Mouse (Mus musculus) layer of hippocampus, adult 8-10 months (tissue): ENCODE data around the gene Ccnyl1. TPM values are rescaled to one million over a fixed set of nuclear protein-coding genes. Genes with fewer than 3 reads are reported as not detected.
"Not testable (repeated sequence)": the region's sequence is repeated elsewhere in the genome, so short reads cannot be mapped to it uniquely, and the experiment has no call there.

ENCODE experiments used
- DNase-seq, 2 experiments: peaks; one replicate each; pipeline ENCODE4 v3.0.0; 2022; ENCODE audit warnings: low spot score in 2 of 2
- total RNA-seq, 4 experiments: library from RNA; stranded (reverse); gene quantifications; 2 replicates each; pipeline ENCODE4 v1.2.4; 2022

Gene Ccnyl1
- 10 to 100 TPM; 10.4 to 12.9 (median 12.0) TPM for total RNA-seq

- peak; percentile 98 to 99 for DNase-seq
Measured at GRCm38 (mm10) chr1:64690213-64691013, at the start of gene Ccnyl1. Ccnyl1 (plus strand) TSS chr1:64690455.

GRCm38 (mm10) chr1:64641069-64641468 is 49.2 kb upstream of the Ccnyl1 start:
- DNase-seq = no peak

- not testable (repeated sequence) for DNase-seq
Measured at GRCm38 (mm10) chr1:64642541-64642940, 47.7 kb upstream of the Ccnyl1 start.

- DNase-seq = no peak
Measured at GRCm38 (mm10) chr1:64644513-64644912, 45.7 kb upstream of the Ccnyl1 start.

GRCm38 (mm10) chr1:64649362-64650124 is 40.7 kb upstream of the Ccnyl1 start:
- DNase-seq = no peak

- no peak for DNase-seq
Measured at GRCm38 (mm10) chr1:64653701-64654100, 36.6 kb upstream of the Ccnyl1 start.

- DNase-seq = no peak
Measured at GRCm38 (mm10) chr1:64655415-64655814, 34.8 kb upstream of the Ccnyl1 start.

GRCm38 (mm10) chr1:64656423-64657129 is 33.7 kb upstream of the Ccnyl1 start:
- DNase-seq = no peak

- no peak for DNase-seq
Measured at GRCm38 (mm10) chr1:64658876-64659275, 31.4 kb upstream of the Ccnyl1 start.

- no peak for DNase-seq
Measured at GRCm38 (mm10) chr1:64667111-64667633, 23.1 kb upstream of the Ccnyl1 start.

GRCm38 (mm10) chr1:64669451-64669850 is 20.8 kb upstream of the Ccnyl1 start:
- DNase-seq = no peak

GRCm38 (mm10) chr1:64673931-64674330 is 16.3 kb upstream of the Ccnyl1 start:
- DNase-seq = no peak

GRCm38 (mm10) chr1:64676060-64676839 is 14.0 kb upstream of the Ccnyl1 start:
- DNase-seq = no peak

GRCm38 (mm10) chr1:64681499-64681898 is 8.8 kb upstream of the Ccnyl1 start:
- DNase-seq = no peak

- DNase-seq = no peak
Measured at GRCm38 (mm10) chr1:64683039-64683438, 7.2 kb upstream of the Ccnyl1 start.

- DNase-seq = no peak
Measured at GRCm38 (mm10) chr1:64684440-64684839, 5.8 kb upstream of the Ccnyl1 start.

- no peak for DNase-seq
Measured at GRCm38 (mm10) chr1:64688046-64688445, 2.2 kb upstream of the Ccnyl1 start.

GRCm38 (mm10) chr1:64689561-64690212 is 568 bp upstream of the Ccnyl1 start:
- no peak for DNase-seq

- DNase-seq = peak in 1 of 2 experiments; percentile 18
Measured at GRCm38 (mm10) chr1:64691121-64691551, 881 bp downstream of the Ccnyl1 start.

GRCm38 (mm10) chr1:64691581-64691980 is 1.3 kb downstream of the Ccnyl1 start:
- no peak for DNase-seq
